12 mouse cellular contexts compared by ENCODE assay signal in genomic region chr8:12811231-12811630, GRCm38 (mm10). TPM values are rescaled to one million over a fixed set of nuclear protein-coding genes. Genes with fewer than 3 reads are reported as not detected.
DNase-seq lines count a peak whose midpoint lies in the region; ATAC-seq and TF ChIP-seq lines count a peak whose summit lies in the region.
"Had no signal": no experiment of that assay in that cellular context is flagged by ENCODE, and none has a peak within 500 bp of the region (broad histone marks: within the 10 kb centered on the region; RNA-seq: fewer than 3 reads in every experiment).

No protein-coding gene starts in this region.

- no peak overlapping the region for H3K4me2 ChIP-seq in kidney, postnatal 0 days (ENCODE audit: low read length)
- H3K4me2 ChIP-seq in kidney, embryonic 14.5 days (replicated peaks; ENCODE audit: low read depth, low read length): no peak overlapping the region
- H3K4me2 ChIP-seq: limb, embryonic 12.5 days; midbrain, embryonic 11.5 days had no signal

- no peak overlapping the region for H3K27ac ChIP-seq in kidney, postnatal 0 days
- no peak overlapping the region for H3K27ac ChIP-seq in kidney, embryonic 14.5 days (ENCODE audit: low read depth, low read length)
- H3K27ac ChIP-seq: limb, embryonic 12.5 days had no signal

- H3K36me3 ChIP-seq in kidney, postnatal 0 days (ENCODE audit: insufficient read depth, low read length): 0 out of 2 replicates have a peak, but pooled peaks cover 3% of the 10 kb centered on the region
- peaks cover 9% of the 10 kb centered on the region; the same call in 1 of the 2 replicates for H3K36me3 ChIP-seq in kidney, embryonic 14.5 days (ENCODE audit: control insufficient read depth, insufficient read depth, low read length)

- H3K9ac ChIP-seq in kidney, postnatal 0 days (ENCODE audit: low read depth, low read length): no peak overlapping the region
- no peak overlapping the region for H3K9ac ChIP-seq in kidney, embryonic 14.5 days (ENCODE audit: low read depth, low read length)
- H3K9ac ChIP-seq: limb, embryonic 12.5 days had no signal

- H3K4me1 ChIP-seq in kidney, postnatal 0 days (replicated peaks; ENCODE audit: insufficient read depth, low read length): no peaks in the 10 kb centered on the region
- H3K4me1 ChIP-seq in kidney, embryonic 14.5 days (ENCODE audit: control insufficient read depth, insufficient read depth, low read length): no peaks in the 10 kb centered on the region
- H3K4me1 ChIP-seq: limb, embryonic 12.5 days had no signal

- H3K4me3 ChIP-seq in kidney, postnatal 0 days (replicated peaks; ENCODE audit: low read depth, low read length): no peak overlapping the region
- H3K4me3 ChIP-seq in kidney, embryonic 14.5 days (ENCODE audit: low read length): no peak overlapping the region
- H3K4me3 ChIP-seq: limb, embryonic 12.5 days had no signal

- WGBS in kidney, postnatal 0 days: 50% methylated on average over 6 of the region's 6 CpGs
- WGBS in kidney, embryonic 14.5 days: 53% methylated on average over 6 of the region's 6 CpGs

- no peak for ATAC-seq in kidney, postnatal 0 days (replicated peaks; ENCODE audit: low FRiP score, low read depth)
- no peak for ATAC-seq in kidney, embryonic 14.5 days (ENCODE audit: low FRiP score, low TSS enrichment)
- no peak for ATAC-seq in megakaryocyte, adult 5-6 weeks (ENCODE audit: poor library complexity, severe bottlenecking)
- ATAC-seq: inflammation-experienced regulatory T-cells, adult 6 months had no signal

- peak; percentile 55 for TF ChIP-seq CTCF in kidney, postnatal 0 days (IDR thresholded peaks at IDR 0.05; ENCODE audit: low read depth)

- peak; percentile 29 for DNase-seq in adrenal gland, postnatal 14 days
- no peak for DNase-seq in adrenal gland, adult 2 months
- peak; percentile 43 for DNase-seq in kidney, postnatal 0 days (ENCODE audit: low spot score)
- peak; percentile 6 for DNase-seq in thymus, postnatal 0 days (ENCODE audit: low spot score)
- no peak for DNase-seq in thymus, adult 18-20 months
- no peak for DNase-seq in yolk sac, embryonic 10.5 days (ENCODE audit: low spot score)
- DNase-seq: cerebellum, adult 18-20 months had no signal

- no peaks in the 10 kb centered on the region for H3K27me3 ChIP-seq in kidney, postnatal 0 days (ENCODE audit: insufficient read depth, low read length)
- H3K27me3 ChIP-seq in kidney, embryonic 14.5 days (ENCODE audit: control insufficient read depth, insufficient read depth, low read length): no peaks in the 10 kb centered on the region
- H3K27me3 ChIP-seq: limb, embryonic 12.5 days had no signal

- no peaks in the 10 kb centered on the region for H3K9me3 ChIP-seq in kidney, postnatal 0 days (replicated peaks; ENCODE audit: low read length)
- no peaks in the 10 kb centered on the region for H3K9me3 ChIP-seq in kidney, embryonic 14.5 days (ENCODE audit: control insufficient read depth, low read length)
- H3K9me3 ChIP-seq: limb, embryonic 12.5 days had no signal

RNA-seq across cellular contexts. Expression of gene Atp11a, which starts 54.4 kb away (rescaled TPM):
- total RNA-seq in adrenal gland, postnatal 14 days (2021): 66.9 and 72.1 TPM in 2 replicates
- total RNA-seq in adrenal gland, adult 2 months (2021): 100 to 1,000 TPM; 124 to 139 TPM
- polyA plus RNA-seq in adrenal gland, adult 2 months (2012; rRNA removed): 101 and 103 TPM in 2 replicates
- polyA plus RNA-seq in kidney, postnatal 0 days (2015; fragmentation: Nextera tagmentation; extraction: Ambion mirVana): 24.0 and 24.5 TPM in 2 replicates
- 16.8 and 18.5 TPM in 2 replicates for polyA plus RNA-seq in kidney, embryonic 14.5 days (2014; fragmentation: Nextera tagmentation; extraction: Ambion mirVana)
- polyA plus RNA-seq in thymus, postnatal 0 days (2015; fragmentation: Nextera tagmentation; extraction: Ambion mirVana): 5.5 and 7.5 TPM in 2 replicates
- 30.8 and 32.9 TPM in 2 replicates for total RNA-seq in megakaryocyte, adult 5-6 weeks (2015)
- total RNA-seq in megakaryocyte, adult 5-6 weeks (2017): 29.4 and 29.8 TPM in 2 replicates

Comparison
In these comparisons a context has a peak if more than half of its experiments do, and no peak if none do; other contexts are left out.
1. DNase-seq: peak in adrenal gland, postnatal 14 days (single experiment), kidney, postnatal 0 days (single experiment) and thymus, postnatal 0 days (single experiment); none in adrenal gland, adult 2 months (single experiment), thymus, adult 18-20 months (0 of 2) and yolk sac, embryonic 10.5 days (single experiment).